Mouse (Mus musculus) adrenal gland, adult (tissue): ENCODE data around the gene 5430427O19Rik.

Experiments
- DNase-seq, 2 experiments: peaks; one replicate each; pipeline ENCODE4 v3.0.0; 2022 to 2023; ENCODE audit warnings: low spot score in 1 of 2; ENCODE audit not compliant: inconsistent age in 2 of 2

5430427O19Rik gene

GRCm38 (mm10) chrX:85869914-85870483 lies at the start of gene 5430427O19Rik:
Gene 5430427O19Rik (plus strand): TSS chrX:85870354.
- DNase-seq, result no peak

- DNase-seq, result no peak
These were observed 42.3 kb upstream of the 5430427O19Rik start for GRCm38 (mm10) chrX:85827719-85828453.

- no peak for DNase-seq
These were observed 41.2 kb upstream of the 5430427O19Rik start for GRCm38 (mm10) chrX:85829000-85829399.

- DNase-seq, result no peak
These were observed 31.0 kb upstream of the 5430427O19Rik start for GRCm38 (mm10) chrX:85839174-85839573.

- DNase-seq, result no peak
These were observed 14.2 kb upstream of the 5430427O19Rik start for GRCm38 (mm10) chrX:85855938-85856337.

GRCm38 (mm10) chrX:85857169-85857568 lies 13.0 kb upstream of the 5430427O19Rik start:
- DNase-seq, result no peak

- DNase-seq, result no peak
These were observed 2.1 kb upstream of the 5430427O19Rik start for GRCm38 (mm10) chrX:85868079-85868478.

GRCm38 (mm10) chrX:85871371-85872056 lies 1.4 kb downstream of the 5430427O19Rik start:
- DNase-seq, result no peak

GRCm38 (mm10) chrX:85874367-85874766 lies 4.2 kb downstream of the 5430427O19Rik start:
- no peak for DNase-seq

GRCm38 (mm10) chrX:85875951-85876350 lies 5.8 kb downstream of the 5430427O19Rik start:
- no peak for DNase-seq

GRCm38 (mm10) chrX:85877747-85878146 lies 7.6 kb downstream of the 5430427O19Rik start:
- DNase-seq, result no peak

- no peak for DNase-seq
These were observed 8.1 kb downstream of the 5430427O19Rik start for GRCm38 (mm10) chrX:85878293-85878692.

- DNase-seq, result peak; percentile 6 to 60
These were observed 9.2 kb downstream of the 5430427O19Rik start for GRCm38 (mm10) chrX:85879198-85879977.

GRCm38 (mm10) chrX:85886651-85887050 lies 16.5 kb downstream of the 5430427O19Rik start:
- no peak for DNase-seq

- DNase-seq, result no peak
These were observed 31.0 kb downstream of the 5430427O19Rik start for GRCm38 (mm10) chrX:85901195-85901594.

- DNase-seq, result peak; percentile 2 to 55
These were observed 48.9 kb downstream of the 5430427O19Rik start for GRCm38 (mm10) chrX:85919034-85919433.

- peak in 1 of 2 experiments; percentile 63 for DNase-seq
These were observed 62.8 kb downstream of the 5430427O19Rik start for GRCm38 (mm10) chrX:85932991-85933390.
